Mouse (Mus musculus): ENCODE results near the gene Clip3. TPM values are rescaled to one million over a fixed set of nuclear protein-coding genes. Genes with fewer than 3 reads are reported as not detected.

Clip3 gene
- polyA plus RNA-seq, 1 experiment, result not detected

DNA sequence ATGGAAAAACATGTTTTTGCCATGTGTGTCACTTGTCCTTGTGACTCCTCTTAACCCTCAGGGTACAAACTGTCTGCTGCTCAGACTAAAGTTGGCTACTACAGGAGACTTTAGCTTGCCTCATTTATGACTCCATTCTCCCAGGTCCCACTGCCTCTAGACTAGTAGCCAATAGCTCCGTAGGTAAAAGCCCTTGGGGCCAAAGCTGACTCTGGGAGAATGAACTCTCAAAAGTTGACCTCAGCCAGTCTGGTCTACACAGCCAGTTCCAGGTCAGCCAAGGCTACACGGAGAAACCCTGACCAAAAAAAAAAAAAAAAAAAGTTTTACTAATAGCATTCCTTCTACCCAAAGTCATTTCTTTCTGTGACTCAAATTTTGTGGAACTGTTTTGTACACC lies 12.6 kb upstream of the Clip3 start:
- 45% methylated on average over 2 of the region's 2 CpGs for WGBS
- Histone ChIP-seq H3K4me3 (ENCODE audit: insufficient read depth, low read depth, low read length) (no peak overlapping the region), H3K27ac (ENCODE audit: insufficient read depth, low read depth, low read length) (no peak overlapping the region), H3K4me1 (ENCODE audit: control insufficient read depth, insufficient read depth, low read length) (0 out of 2 replicates have a peak, but pooled peaks cover 4% of the 10 kb centered on the region)
- TF ChIP-seq CTCF (IDR thresholded peaks at IDR 0.05; ENCODE audit: insufficient read depth, low read depth, low read length) (no peak), POLR2A (IDR thresholded peaks at IDR 0.05; ENCODE audit: insufficient read depth, low read depth, low read length) (no peak)

DNA sequence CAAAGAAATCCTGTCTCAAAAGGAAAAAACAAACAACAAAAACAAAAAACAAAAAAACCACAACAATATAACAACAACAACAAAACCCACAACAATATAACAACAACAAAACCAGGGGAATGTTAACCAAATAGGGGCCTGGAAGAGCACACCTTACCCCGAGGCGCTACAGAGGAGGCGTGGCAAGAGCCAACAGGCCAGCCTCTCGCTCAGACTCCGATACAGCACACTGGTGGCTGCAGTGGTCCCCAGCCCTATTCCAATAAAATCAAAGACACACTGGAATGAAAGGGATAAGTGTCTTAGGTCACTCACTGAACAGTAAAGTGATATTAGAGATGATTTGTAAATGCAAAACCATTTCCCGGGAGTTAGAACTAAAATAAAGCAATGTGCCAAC lies 12.0 kb upstream of the Clip3 start:
- TF ChIP-seq CTCF (IDR thresholded peaks at IDR 0.05; ENCODE audit: insufficient read depth, low read depth, low read length) (no peak), POLR2A (IDR thresholded peaks at IDR 0.05; ENCODE audit: insufficient read depth, low read depth, low read length) (no peak)
- Histone ChIP-seq H3K4me1 (ENCODE audit: control insufficient read depth, insufficient read depth, low read length) (0 out of 2 replicates have a peak, but pooled peaks cover 4% of the 10 kb centered on the region), H3K27ac (ENCODE audit: insufficient read depth, low read depth, low read length) (no peak overlapping the region), H3K4me3 (ENCODE audit: insufficient read depth, low read depth, low read length) (peak overlapping the region; percentile 74)
- 9% methylated on average over 6 of the region's 6 CpGs for WGBS

DNA sequence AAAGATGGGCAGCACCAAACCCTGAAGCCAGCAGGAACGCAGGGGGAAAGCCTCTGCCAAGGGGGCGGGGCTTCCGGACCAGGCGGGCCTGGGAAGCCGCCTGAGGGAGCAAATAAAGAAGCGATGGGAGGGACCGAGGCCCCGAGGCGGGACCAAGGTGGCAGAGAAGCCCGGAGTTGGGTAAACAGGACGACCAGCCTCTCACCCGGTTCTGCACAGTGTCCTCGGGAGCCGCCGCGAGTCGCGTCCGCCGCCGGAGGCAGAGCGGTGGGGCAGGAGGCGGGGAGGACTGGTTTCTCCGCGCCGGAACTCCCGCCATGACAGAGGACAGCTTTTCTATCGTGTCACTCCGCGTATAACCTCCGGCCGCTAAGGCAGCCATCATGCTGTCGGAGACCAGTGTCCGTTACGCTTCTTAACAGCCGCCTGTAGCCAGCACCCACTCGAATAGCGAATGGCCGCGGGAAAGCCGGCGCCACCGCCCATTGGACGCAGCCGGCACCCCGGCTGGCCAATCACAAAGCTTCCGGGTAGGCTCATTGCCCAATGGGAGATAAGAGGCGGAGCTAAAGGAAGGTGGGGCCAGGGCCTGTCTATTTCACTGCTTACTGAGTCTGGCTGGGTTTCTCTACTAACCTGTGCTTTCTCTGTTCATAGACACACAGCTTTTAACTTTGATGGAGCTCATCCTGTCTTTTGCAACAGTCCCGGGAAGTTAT lies 11.4 kb upstream of the Clip3 start, which contains the start of the genes Thap8 and Wdr62:
TSS of gene Thap8 (plus strand) at position 144 of the 719 bp plus-strand sequence.
TSS of gene Wdr62 (minus strand) at position 469 of the 719 bp plus-strand sequence.
- H3K4me1 ChIP-seq (ENCODE audit: control insufficient read depth, insufficient read depth, low read length), result 0 out of 2 replicates have a peak, but pooled peaks cover 4% of the 10 kb centered on the region
- WGBS, result under 1% methylated on average over 49 of the region's 49 CpGs
- TF ChIP-seq POLR2A (IDR thresholded peaks at IDR 0.05; ENCODE audit: insufficient read depth, low read depth, low read length) (no peak), CTCF (IDR thresholded peaks at IDR 0.05; ENCODE audit: insufficient read depth, low read depth, low read length) (no peak)

DNA sequence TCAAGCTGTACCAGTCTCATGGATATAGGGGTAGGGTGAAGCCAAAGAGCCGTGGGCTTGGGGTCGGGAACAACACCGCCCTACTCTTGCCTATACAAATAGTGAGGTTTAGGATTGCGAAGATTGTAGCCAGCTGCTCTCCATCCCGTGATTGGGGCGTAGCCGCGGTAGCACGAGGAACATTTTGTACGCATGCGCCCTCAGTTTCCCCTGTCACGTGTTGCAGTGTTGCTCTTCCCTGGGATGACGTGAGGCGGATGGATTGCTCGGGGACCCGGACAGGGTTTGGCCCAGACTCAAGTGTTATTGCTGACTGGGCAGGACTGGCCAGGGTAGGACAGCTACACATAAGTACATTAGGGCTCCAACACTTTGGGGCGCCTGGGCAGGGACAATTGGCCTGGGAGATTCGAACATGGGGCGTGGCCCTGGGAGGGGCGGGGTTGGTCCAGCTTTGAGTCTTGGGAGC lies 10.8 kb upstream of the Clip3 start:
- H3K4me3 ChIP-seq (ENCODE audit: insufficient read depth, low read depth, low read length), result peak overlapping the region; percentile 74
- WGBS, result under 1% methylated on average over 20 of the region's 20 CpGs
- peak overlapping the region; percentile 99 for H3K27ac ChIP-seq (ENCODE audit: insufficient read depth, low read depth, low read length)
- TF ChIP-seq CTCF (IDR thresholded peaks at IDR 0.05; ENCODE audit: insufficient read depth, low read depth, low read length) (no peak), POLR2A (IDR thresholded peaks at IDR 0.05; ENCODE audit: insufficient read depth, low read depth, low read length) (peak; percentile 44; the same call in 1 of the 2 replicates)
- H3K4me1 ChIP-seq (ENCODE audit: control insufficient read depth, insufficient read depth, low read length), result 0 out of 2 replicates have a peak, but pooled peaks cover 4% of the 10 kb centered on the region

More for the DNA sequence above, 11.4 kb upstream of the Clip3 start, which contains the start of the genes Thap8 and Wdr62:
- peak within 1 kb of the TSS; percentile 99 for H3K27ac ChIP-seq (ENCODE audit: insufficient read depth, low read depth, low read length)
- peak within 1 kb of the TSS; percentile 74 for H3K4me3 ChIP-seq (ENCODE audit: insufficient read depth, low read depth, low read length)

DNA sequence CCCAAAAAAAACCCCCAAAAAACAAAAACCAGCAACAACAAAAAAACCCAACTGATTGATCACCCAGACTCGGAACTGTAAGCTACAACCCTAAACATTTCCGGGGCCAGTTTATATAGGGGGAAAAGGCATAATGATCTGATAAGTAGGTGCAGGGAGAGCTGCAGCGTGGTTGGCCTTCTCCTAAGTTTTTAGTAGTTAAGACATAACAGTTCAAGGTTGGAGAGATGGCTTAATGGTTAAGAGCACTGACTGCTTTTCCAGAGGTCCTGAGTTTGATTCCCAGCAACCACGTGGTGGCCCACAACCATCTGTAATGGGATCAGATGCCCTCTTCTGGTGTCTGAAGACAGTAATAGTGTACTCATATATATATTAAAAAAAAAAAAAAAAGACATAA lies 10.0 kb upstream of the Clip3 start:
- Histone ChIP-seq H3K4me3 (ENCODE audit: insufficient read depth, low read depth, low read length) (no peak overlapping the region), H3K4me1 (ENCODE audit: control insufficient read depth, insufficient read depth, low read length) (0 out of 2 replicates have a peak, but pooled peaks cover 4% of the 10 kb centered on the region), H3K27ac (ENCODE audit: insufficient read depth, low read depth, low read length) (no peak overlapping the region)
- TF ChIP-seq POLR2A (IDR thresholded peaks at IDR 0.05; ENCODE audit: insufficient read depth, low read depth, low read length) (no peak), CTCF (IDR thresholded peaks at IDR 0.05; ENCODE audit: insufficient read depth, low read depth, low read length) (no peak)
- 77% methylated on average over 4 of the region's 4 CpGs for WGBS

DNA sequence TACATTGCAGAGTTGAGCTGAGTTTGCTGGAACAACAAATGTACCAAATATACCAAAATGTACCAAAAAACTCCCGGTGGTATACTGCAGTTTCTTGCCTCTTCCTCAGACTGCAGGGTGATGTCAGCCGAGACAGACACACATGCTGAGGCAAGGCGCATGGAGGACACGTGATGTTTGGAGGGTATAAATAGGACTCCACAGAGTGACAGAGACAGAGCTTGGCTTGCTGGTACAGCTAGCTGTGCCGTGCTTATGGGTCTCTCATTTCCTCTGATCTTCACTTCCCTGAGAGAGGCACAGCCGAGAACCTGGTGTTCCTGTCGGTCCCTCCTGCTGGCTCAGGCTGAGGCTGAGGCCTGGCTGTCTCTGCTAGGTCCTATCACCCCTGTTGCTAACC lies 8.8 kb upstream of the Clip3 start:
- no peak overlapping the region for H3K4me3 ChIP-seq (ENCODE audit: insufficient read depth, low read depth, low read length)
- no peak overlapping the region for H3K27ac ChIP-seq (ENCODE audit: insufficient read depth, low read depth, low read length)
- TF ChIP-seq CTCF (IDR thresholded peaks at IDR 0.05; ENCODE audit: insufficient read depth, low read depth, low read length) (no peak), POLR2A (IDR thresholded peaks at IDR 0.05; ENCODE audit: insufficient read depth, low read depth, low read length) (no peak)
- WGBS, result 84% methylated on average over 7 of the region's 7 CpGs
- 0 out of 2 replicates have a peak, but pooled peaks cover 4% of the 10 kb centered on the region for H3K4me1 ChIP-seq (ENCODE audit: control insufficient read depth, insufficient read depth, low read length)

DNA sequence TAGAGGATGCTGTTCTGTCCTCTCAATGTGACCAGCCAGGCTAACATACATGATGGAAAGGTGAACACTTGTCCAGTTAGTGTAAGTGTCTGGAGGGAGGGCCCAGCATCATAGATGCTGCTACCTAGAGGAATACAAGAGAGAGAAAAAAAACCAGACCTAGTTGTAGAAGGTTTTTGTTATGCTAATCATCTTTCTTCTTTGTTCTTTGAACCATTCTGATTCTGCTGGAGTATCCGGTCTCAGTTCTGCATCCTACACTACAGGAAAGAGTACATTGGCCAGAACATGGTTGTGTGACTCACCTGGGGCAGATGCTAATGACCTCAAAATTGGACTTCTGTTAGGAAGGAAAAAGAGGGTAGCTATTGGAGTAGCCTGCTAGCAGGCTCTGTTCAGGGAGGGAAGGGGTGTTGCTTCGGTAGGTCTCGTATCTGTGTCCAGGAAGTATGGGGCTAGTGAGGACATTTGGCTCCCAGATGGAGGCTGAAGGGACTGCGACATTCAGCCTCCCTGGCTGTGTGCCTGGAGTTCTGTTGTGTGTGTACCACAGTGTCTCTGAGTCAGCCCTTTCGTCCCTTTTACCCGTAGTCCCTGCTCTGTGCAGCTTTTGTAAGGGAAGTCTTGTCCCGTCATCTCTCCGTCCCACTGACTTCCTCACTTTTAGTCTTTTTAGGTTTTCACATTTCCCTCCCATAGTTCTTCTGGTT lies 4.7 kb upstream of the Clip3 start:
- TF ChIP-seq POLR2A (IDR thresholded peaks at IDR 0.05; ENCODE audit: insufficient read depth, low read depth, low read length) (no peak), CTCF (IDR thresholded peaks at IDR 0.05; ENCODE audit: insufficient read depth, low read depth, low read length) (no peak)
- no peak overlapping the region for H3K4me3 ChIP-seq (ENCODE audit: insufficient read depth, low read depth, low read length)
- WGBS, result 51% methylated on average over 8 of the region's 8 CpGs
- peaks cover 6% of the 10 kb centered on the region for H3K4me1 ChIP-seq (ENCODE audit: control insufficient read depth, insufficient read depth, low read length)
- no peak overlapping the region for H3K27ac ChIP-seq (ENCODE audit: insufficient read depth, low read depth, low read length)

DNA sequence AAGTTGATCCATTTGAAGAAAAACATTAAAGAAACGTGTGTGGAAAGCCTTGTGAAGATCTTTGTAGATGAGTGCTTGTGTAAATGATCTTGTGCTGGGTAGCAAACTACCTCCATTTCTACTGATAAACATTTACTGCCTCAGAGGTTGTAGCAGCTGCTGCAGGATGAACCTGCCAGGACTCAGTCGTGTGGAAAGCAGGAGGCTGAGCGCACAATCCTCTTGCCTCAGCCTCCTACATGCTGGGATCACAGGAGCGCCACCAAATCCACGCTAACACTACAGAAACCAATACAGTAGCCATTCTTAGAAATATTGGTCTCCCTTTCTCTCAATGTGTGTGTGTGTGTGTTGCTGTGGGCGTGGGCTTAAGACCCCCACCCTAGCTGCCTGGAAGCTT lies 3.5 kb upstream of the Clip3 start:
- TF ChIP-seq POLR2A (IDR thresholded peaks at IDR 0.05; ENCODE audit: insufficient read depth, low read depth, low read length) (no peak), CTCF (IDR thresholded peaks at IDR 0.05; ENCODE audit: insufficient read depth, low read depth, low read length) (no peak)
- H3K4me1 ChIP-seq (ENCODE audit: control insufficient read depth, insufficient read depth, low read length), result peaks cover 11% of the 10 kb centered on the region
- no peak overlapping the region for H3K4me3 ChIP-seq (ENCODE audit: insufficient read depth, low read depth, low read length)
- H3K27ac ChIP-seq (ENCODE audit: insufficient read depth, low read depth, low read length), result no peak overlapping the region
- 61% methylated on average over 6 of the region's 6 CpGs for WGBS

Data from olfactory bulb, adult 2 months (tissue).